Comparison of ENCODE assay signal across 8 mouse cellular contexts in the genomic region with DNA sequence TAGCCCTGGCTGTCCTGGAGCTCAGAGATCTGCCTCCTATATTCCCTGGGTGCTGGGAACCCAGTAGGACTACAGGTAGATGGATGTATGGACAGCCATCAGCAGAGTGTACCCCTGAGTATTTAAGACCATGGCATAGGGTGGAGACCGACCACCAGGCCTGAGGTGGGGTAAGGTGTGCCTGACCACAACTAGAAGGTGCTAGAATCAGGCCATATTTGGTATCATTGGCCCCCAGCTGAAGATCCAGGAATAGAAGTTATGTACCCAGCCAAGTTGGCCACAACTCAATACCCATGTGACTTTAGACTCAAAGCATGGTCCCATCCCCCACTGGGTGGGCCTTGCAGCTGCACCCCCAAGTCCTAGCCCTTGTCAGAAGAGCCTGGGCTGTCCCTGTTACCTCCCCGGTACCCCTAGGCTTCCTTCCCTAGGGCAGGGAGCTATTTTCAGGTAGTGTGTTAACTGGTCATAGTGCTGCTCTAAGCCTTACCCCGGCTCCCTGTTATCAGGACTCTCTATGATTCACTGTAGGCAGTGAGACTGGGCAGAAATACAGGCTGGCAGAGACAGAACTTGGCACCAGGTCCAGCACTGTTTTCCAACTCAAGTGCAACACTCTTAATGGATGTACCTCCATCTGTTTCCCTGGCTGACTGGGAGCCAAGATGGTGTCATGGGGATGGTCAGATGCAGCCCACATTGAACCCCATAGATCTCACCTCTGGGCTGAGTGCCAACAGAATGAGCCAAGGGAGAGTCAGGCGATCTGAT. TPM values are rescaled to one million over a fixed set of nuclear protein-coding genes. Genes with fewer than 3 reads are reported as not detected.
DNase-seq lines count a peak whose midpoint lies in the region; ATAC-seq lines count a peak whose summit lies in the region.

No protein-coding gene starts in this region.

- peak; percentile 62; the same call in 1 of the 2 replicates for ATAC-seq in forebrain, embryonic 14.5 days
- no peak for ATAC-seq in forebrain, embryonic 11.5 days (replicated peaks; ENCODE audit: low FRiP score)

- no peak overlapping the region for H3K27ac ChIP-seq in forebrain, embryonic 14.5 days (ENCODE audit: low read depth, low read length)
- no peak overlapping the region for H3K27ac ChIP-seq in forebrain, embryonic 11.5 days (ENCODE audit: low read depth, low read length)

- no peaks in the 10 kb centered on the region for H3K27me3 ChIP-seq in forebrain, embryonic 14.5 days (replicated peaks; ENCODE audit: control insufficient read depth, insufficient read depth, low read length)
- H3K27me3 ChIP-seq in forebrain, embryonic 11.5 days (ENCODE audit: control insufficient read depth, insufficient read depth, low read length), result no peaks in the 10 kb centered on the region

- no peaks in the 10 kb centered on the region for H3K9me3 ChIP-seq in forebrain, embryonic 14.5 days (replicated peaks; ENCODE audit: control insufficient read depth, low read length)
- H3K9me3 ChIP-seq in forebrain, embryonic 11.5 days (ENCODE audit: control insufficient read depth, low read length), result no peaks in the 10 kb centered on the region

- DNase-seq in forebrain, embryonic 14.5 days (ENCODE audit: low spot score), result peak; percentile 74
- DNase-seq in forebrain, embryonic 11.5 days (ENCODE audit: low spot score), result no peak
- peak; percentile 88 for DNase-seq in 3T3-L1 (ENCODE audit: low read depth, low spot score)
- DNase-seq in cerebellum, postnatal 14 days, result peak; percentile 91 to 95
- peak; percentile 35 to 57 for DNase-seq in layer of hippocampus, adult 18-20 months (ENCODE audit: low spot score in 2 of 2)
- DNase-seq in embryo, embryonic 9.5 days (ENCODE audit: extremely low spot score), result no peak
- no peak for DNase-seq in thymus, postnatal 36 days
- no peak for DNase-seq in testis, postnatal 10 days (ENCODE audit: low spot score)

- H3K4me2 ChIP-seq in forebrain, embryonic 14.5 days (ENCODE audit: low read length), result no peak overlapping the region
- H3K4me2 ChIP-seq in forebrain, embryonic 11.5 days (ENCODE audit: low read depth, low read length, severe bottlenecking), result no peak overlapping the region

- H3K4me1 ChIP-seq in forebrain, embryonic 14.5 days (ENCODE audit: control insufficient read depth, insufficient read depth, low read length), result no peaks in the 10 kb centered on the region
- H3K4me1 ChIP-seq in forebrain, embryonic 11.5 days (replicated peaks; ENCODE audit: control insufficient read depth, insufficient read depth, low read length), result no peaks in the 10 kb centered on the region

- H3K4me3 ChIP-seq in forebrain, embryonic 14.5 days (ENCODE audit: low read depth, low read length), result no peak overlapping the region
- no peak overlapping the region for H3K4me3 ChIP-seq in forebrain, embryonic 11.5 days (ENCODE audit: low read depth, low read length)

- WGBS in forebrain, embryonic 14.5 days, result 76% methylated on average over 4 of the region's 4 CpGs
- 84% methylated on average over 4 of the region's 4 CpGs for WGBS in forebrain, embryonic 11.5 days

- H3K9ac ChIP-seq in forebrain, embryonic 14.5 days (ENCODE audit: low read length), result no peak overlapping the region
- no peak overlapping the region for H3K9ac ChIP-seq in forebrain, embryonic 11.5 days (ENCODE audit: low read length)

- H3K36me3 ChIP-seq in forebrain, embryonic 14.5 days (ENCODE audit: control insufficient read depth, insufficient read depth, low read length), result no peaks in the 10 kb centered on the region
- H3K36me3 ChIP-seq in forebrain, embryonic 11.5 days (ENCODE audit: control insufficient read depth, insufficient read depth, low read length), result no peaks in the 10 kb centered on the region

RNA-seq across cellular contexts. Expression of gene A4galt, which starts 18.2 kb away (rescaled TPM):
- 1.5 and 2.3 TPM in 2 replicates for polyA plus RNA-seq in forebrain, embryonic 14.5 days (2014; fragmentation: Nextera tagmentation; extraction: Ambion mirVana)
- 1.1 and 1.7 TPM in 2 replicates for polyA plus RNA-seq in forebrain, embryonic 11.5 days (2014; fragmentation: Nextera tagmentation; extraction: Ambion mirVana)
- 1 to 10 TPM; 3.0 to 3.5 TPM for total RNA-seq in layer of hippocampus, adult 18-20 months (2021)

Comparison
In these comparisons a context has a peak if more than half of its experiments do, and no peak if none do; other contexts are left out.
1. DNase-seq: peak in forebrain, embryonic 14.5 days (single experiment), 3T3-L1 (single experiment), cerebellum, postnatal 14 days (2 of 2) and layer of hippocampus, adult 18-20 months (2 of 2); none in forebrain, embryonic 11.5 days (single experiment), embryo, embryonic 9.5 days (single experiment), thymus, postnatal 36 days (0 of 2) and testis, postnatal 10 days (single experiment).